Mouse (Mus musculus) G1E (cell line): ENCODE results near the gene Ier3. TPM values are rescaled to one million over a fixed set of nuclear protein-coding genes. Genes with fewer than 3 reads are reported as not detected.

ENCODE experiments used
- ATAC-seq: 2 replicates; pipeline ENCODE4 v1.8.0; 2016; ENCODE audit warnings: mild to moderate bottlenecking; ENCODE audit not compliant: insufficient number of reproducible peaks, poor library complexity, low FRiP score, severe bottlenecking; ENCODE audit errors: extremely low read depth
- DNase-seq: peaks from one replicate; pipeline ENCODE4 v3.0.0; 2012; ENCODE audit warnings: low spot score
- H3K27me3 ChIP-seq: 2 replicates; pipeline ENCODE4 v1.6.1; 2012; ENCODE audit warnings: mild to moderate bottlenecking, low read length, inconsistent platforms; ENCODE audit not compliant: insufficient read depth
- H3K36me3 ChIP-seq: replicated peaks from 2 replicates; pipeline ENCODE3; 2012; ENCODE audit warnings: mild to moderate bottlenecking, inconsistent platforms
- H3K4me1 ChIP-seq: 2 replicates; pipeline ENCODE4 v1.6.1; 2012; ENCODE audit warnings: low read depth, low read length, inconsistent platforms, mixed read lengths; ENCODE audit not compliant: insufficient read depth
- H3K4me3 ChIP-seq: 2 replicates; pipeline ENCODE4 v1.5.1; 2012; ENCODE audit warnings: low read depth, mild to moderate bottlenecking, inconsistent platforms, low read length, moderate library complexity, mixed read lengths
- H3K9me3 ChIP-seq: replicated peaks from 2 replicates; pipeline ENCODE4 v1.6.1; 2012; ENCODE audit warnings: inconsistent platforms
- CTCF ChIP-seq: IDR thresholded peaks from 2 replicates; pipeline ENCODE4 v1.5.1; 2012; ENCODE audit warnings: low read depth, low read length, inconsistent platforms, mixed read lengths
- GATA1 ChIP-seq: IDR thresholded peaks from 2 replicates; pipeline ENCODE4 v1.6.1; 2012; ENCODE audit warnings: borderline replicate concordance, low read length, inconsistent platforms, mixed read lengths
- GATA2 ChIP-seq: IDR thresholded peaks from 2 replicates; pipeline ENCODE4 v1.6.1; 2012; ENCODE audit warnings: low read depth, low read length, inconsistent platforms, borderline replicate concordance
- POLR2AphosphoS5 ChIP-seq: IDR thresholded peaks from 2 replicates; pipeline ENCODE4 v1.6.1; 2012; ENCODE audit warnings: low read depth, low read length, inconsistent platforms; ENCODE audit not compliant: insufficient replicate concordance
- TAL1 ChIP-seq: conservative IDR thresholded peaks from 2 replicates; pipeline ENCODE4 v1.6.1; 2012; ENCODE audit warnings: low read depth, low read length, inconsistent platforms, mixed read lengths
- polyA plus RNA-seq: library from polyadenylated mRNA; stranded (reverse); fragments of >175 nt; gene quantifications from 2 replicates; pipeline ENCODE4 v1.2.3, GENCODE M21; 2012
- total RNA-seq, 2 experiments: library from RNA; stranded (forward) in 1 of 2; stranded (reverse) in 1 of 2; fragments of 200-1000 nt in 1 of 2; fragments of >200 nt in 1 of 2; fragmentation: Nextera tagmentation in 1 of 2; gene quantifications; 2 replicates each; pipeline ENCODE4 v1.2.3; 2014 to 2017

The Ier3 gene
- total and polyA plus RNA-seq, 3 experiments = 21.4 to 49.5 (median 39.8) TPM

DNA sequence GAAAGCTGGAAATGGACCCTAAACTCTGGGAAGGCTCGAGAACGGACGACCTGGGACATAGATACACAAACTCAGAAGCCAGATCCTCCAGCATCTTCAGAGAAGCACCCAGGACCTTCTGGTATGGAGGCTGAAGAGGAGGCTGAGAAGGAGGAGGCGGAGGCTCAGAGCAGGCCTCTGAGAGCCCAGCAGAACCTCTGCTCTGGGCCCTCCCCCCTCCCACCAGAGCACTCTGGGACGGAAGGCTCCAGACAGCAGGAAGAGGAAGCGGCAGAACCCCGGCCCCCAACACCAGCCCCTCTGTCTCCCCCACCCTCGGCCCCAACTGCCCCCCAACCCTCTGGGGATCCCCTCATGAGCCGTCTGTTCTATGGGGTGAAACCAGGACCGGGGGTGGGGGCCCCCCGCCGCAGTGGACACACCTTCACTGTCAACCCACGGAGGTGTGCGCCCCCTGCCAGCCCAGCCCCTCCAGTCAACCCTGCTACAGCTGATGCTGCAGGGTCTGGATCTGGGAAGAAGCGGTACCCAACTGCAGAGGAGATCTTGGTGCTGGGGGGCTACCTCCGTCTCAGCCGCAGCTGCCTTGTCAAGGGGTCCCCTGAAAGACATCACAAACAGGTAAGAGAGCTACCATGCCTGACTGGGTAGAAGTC, 46.8 kb downstream of the Ier3 start:
- peaks cover 37% of the 10 kb centered on the region for H3K36me3 ChIP-seq
- ATAC-seq (no peak), DNase-seq (peak; percentile 58)
- TF ChIP-seq POLR2AphosphoS5 = no peak
- no peak for TF ChIP-seq GATA1
- TF ChIP-seq GATA2 = no peak
- TF ChIP-seq CTCF = no peak
- no peak for TF ChIP-seq TAL1
- H3K27me3 ChIP-seq = peaks cover 17% of the 10 kb centered on the region; the same call in 1 of the 2 replicates
- peak overlapping the region; percentile 74 for H3K4me3 ChIP-seq
- peaks cover 94% of the 10 kb centered on the region for H3K4me1 ChIP-seq
- peaks cover 4% of the 10 kb centered on the region; the same call in 1 of the 2 replicates for H3K9me3 ChIP-seq

DNA sequence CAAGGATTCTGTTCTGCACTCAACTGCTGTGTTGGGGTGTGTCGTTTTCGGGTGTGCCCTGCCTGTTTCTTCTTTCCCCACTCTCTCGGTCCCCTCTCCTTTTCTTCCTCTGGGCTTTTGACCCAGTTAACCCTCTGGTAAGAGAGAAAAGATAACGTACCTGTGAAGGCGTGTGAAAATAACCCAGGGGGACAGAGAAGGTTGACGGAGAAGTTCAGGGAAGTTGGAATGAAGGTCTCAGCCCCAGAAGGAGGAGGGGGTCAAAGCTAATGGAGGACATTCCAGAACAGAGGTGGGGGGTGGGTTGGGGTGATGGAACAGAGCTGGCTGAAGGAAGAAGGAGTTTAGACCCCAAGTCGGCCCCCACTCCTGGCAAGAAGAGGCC, 47.5 kb downstream of the Ier3 start:
- Histone ChIP-seq H3K36me3 (peaks cover 37% of the 10 kb centered on the region), H3K27me3 (peaks cover 17% of the 10 kb centered on the region; the same call in 1 of the 2 replicates), H3K9me3 (peaks cover 4% of the 10 kb centered on the region; the same call in 1 of the 2 replicates), H3K4me1 (peaks cover 94% of the 10 kb centered on the region), H3K4me3 (peak overlapping the region; percentile 74)
- DNase-seq (no peak), ATAC-seq (no peak)
- TF ChIP-seq CTCF (no peak), GATA2 (no peak), GATA1 (no peak), TAL1 (no peak), POLR2AphosphoS5 (no peak)

DNA sequence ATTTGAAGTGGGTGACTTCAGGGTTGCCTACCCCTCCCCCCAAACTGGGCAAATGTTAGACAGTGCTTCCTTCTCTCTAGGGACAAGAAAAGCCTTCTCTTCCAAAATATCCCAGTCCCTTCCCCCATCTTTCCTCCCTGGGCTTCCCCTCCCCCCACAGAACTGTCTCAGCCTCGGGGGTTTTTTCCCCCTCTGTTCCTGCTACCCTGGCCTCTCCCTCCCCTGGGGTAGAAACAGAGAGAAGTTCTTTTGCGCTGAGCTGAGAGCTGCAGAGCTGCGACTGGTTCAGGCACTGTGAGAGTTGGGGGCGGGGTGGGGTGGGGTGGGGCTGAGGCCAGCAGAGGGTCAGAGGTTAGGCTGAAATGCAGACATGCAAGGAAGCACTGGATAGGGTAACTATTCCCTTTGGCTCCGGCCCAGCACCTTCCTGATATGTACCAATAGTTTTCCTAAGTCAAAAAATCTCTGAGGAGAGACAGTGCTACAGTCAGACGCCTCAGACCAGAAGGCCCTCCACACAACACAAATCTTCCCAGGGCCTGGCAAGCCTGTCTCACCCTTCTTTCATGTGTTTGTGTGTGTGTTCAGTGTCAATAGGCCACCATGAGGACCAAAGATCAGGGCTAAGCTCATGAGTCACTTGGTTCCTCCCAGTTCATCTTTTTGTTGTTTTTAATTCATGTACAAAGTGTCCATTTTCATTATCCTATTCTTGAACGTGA, 48.0 kb downstream of the Ier3 start:
- Histone ChIP-seq H3K9me3 (peaks cover 4% of the 10 kb centered on the region; the same call in 1 of the 2 replicates), H3K36me3 (peaks cover 37% of the 10 kb centered on the region), H3K27me3 (peaks cover 17% of the 10 kb centered on the region; the same call in 1 of the 2 replicates), H3K4me1 (peaks cover 94% of the 10 kb centered on the region), H3K4me3 (peak overlapping the region; percentile 74)
- ATAC-seq (no peak), DNase-seq (peak; percentile 64)
- TF ChIP-seq POLR2AphosphoS5 = no peak
- TF ChIP-seq GATA2 = no peak
- TF ChIP-seq TAL1 = no peak
- no peak for TF ChIP-seq GATA1
- no peak for TF ChIP-seq CTCF

DNA sequence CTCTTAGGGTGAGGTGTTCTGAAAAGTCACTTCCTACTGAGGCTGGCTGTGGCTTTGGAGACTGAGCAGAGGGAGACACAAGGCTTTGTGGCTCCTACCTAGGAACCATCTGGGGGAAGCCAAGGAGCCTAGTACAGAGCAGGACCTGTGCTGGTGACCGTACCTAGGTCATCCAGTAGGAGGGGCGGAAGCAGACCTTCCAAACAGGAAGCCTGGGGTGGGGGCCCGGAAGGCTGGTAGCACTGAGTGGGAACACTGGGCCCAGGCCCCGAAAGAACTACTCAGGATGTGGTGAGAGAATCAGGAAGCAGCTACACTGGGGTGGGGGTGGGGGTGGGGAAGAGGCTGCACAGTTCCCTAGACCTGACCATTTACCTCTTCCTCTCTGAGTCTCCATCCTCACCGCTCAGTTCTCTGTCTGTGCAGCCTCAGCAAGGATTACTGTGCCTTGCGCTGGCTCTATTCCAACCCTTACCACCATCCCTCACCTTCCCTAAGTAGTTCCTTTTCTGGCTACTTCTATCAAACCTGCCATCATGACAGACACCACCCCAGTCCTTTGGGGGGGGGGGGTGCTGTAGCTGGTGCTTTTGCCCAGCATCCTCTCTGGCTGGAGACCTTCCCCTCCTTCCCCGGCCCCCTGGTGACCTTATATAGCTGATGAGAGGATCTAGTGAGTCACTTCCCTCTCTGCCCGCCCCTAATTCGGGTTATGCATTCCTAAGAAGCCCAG, 48.8 kb downstream of the Ier3 start:
- H3K4me1 ChIP-seq = peaks cover 94% of the 10 kb centered on the region
- H3K9me3 ChIP-seq = peaks cover 4% of the 10 kb centered on the region; the same call in 1 of the 2 replicates
- TF ChIP-seq TAL1 (no peak), POLR2AphosphoS5 (no peak), GATA2 (no peak), GATA1 (no peak), CTCF (no peak)
- DNase-seq (peak; percentile 73), ATAC-seq (peak; percentile 35)
- peaks cover 17% of the 10 kb centered on the region; the same call in 1 of the 2 replicates for H3K27me3 ChIP-seq
- peaks cover 38% of the 10 kb centered on the region for H3K36me3 ChIP-seq
- H3K4me3 ChIP-seq = peak overlapping the region; percentile 74

DNA sequence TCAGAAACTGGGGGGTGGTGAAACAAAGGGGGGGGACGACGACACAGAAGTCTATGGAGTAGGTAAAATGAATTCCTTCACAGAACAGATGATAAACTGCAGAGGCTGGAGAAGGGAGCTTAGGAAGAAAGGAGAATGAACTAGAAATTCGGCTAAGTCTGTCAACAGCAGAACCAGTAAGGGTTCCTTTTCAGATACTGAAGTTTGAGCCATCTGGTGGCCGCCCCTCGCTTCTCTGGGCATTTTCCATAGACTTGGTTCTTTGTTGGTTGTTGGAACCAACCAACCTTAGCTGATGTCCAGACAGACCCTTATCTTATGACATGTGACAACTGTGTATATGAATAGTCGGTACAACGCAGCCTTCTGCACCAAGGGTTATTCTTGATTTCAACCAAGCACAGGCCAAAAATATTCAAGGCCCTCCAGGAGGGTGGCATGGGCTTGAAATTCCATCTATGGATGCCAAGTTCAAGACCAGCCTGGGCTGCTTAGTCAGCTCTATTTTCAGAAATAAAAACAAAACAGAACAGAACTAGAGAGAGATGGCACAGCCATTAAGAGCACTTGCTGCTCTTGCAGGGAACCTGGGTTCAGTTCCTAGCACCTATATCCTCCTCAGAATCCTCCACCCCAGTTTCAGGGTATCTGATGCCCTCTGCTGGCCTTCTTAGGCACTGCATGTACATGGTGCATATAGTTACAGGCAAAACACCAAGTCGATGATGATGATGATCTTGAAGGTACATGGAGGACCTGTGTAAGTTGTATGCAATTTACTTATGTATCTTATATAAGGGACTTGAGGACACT, 49.6 kb downstream of the Ier3 start:
- ATAC-seq = no peak
- peaks cover 89% of the 10 kb centered on the region for H3K4me1 ChIP-seq
- H3K27me3 ChIP-seq = peaks cover 13% of the 10 kb centered on the region; the same call in 1 of the 2 replicates
- no peak for DNase-seq
- H3K9me3 ChIP-seq = peaks cover 4% of the 10 kb centered on the region; the same call in 1 of the 2 replicates
- TF ChIP-seq CTCF = peak; percentile 44; the same call in 1 of the 2 replicates
- TF ChIP-seq GATA2 = no peak
- no peak for TF ChIP-seq GATA1
- H3K36me3 ChIP-seq = peaks cover 43% of the 10 kb centered on the region
- H3K4me3 ChIP-seq = peak overlapping the region; percentile 74; the same call in 1 of the 2 replicates

Other genes starting within 250 kb of the Ier3 start
Only the 20 nearest of the 24 such genes appear.
- not detected in 2 replicates for gene Gm9573, start 195.0 kb upstream of the Ier3 start, total RNA-seq (2014; fragmentation: Nextera tagmentation)
- 0.11 TPM in 1 of 2 replicates, not detected in the other for gene Gm9573, start 195.0 kb upstream of the Ier3 start, total RNA-seq (2017)
- not detected in 2 replicates for gene Gm9573, start 195.0 kb upstream of the Ier3 start, polyA plus RNA-seq
- not detected in 2 replicates for gene Mucl3, start 178.0 kb upstream of the Ier3 start, total RNA-seq (2014; fragmentation: Nextera tagmentation)
- 0.06 and 0.16 TPM in 2 replicates for gene Mucl3, start 178.0 kb upstream of the Ier3 start, total RNA-seq (2017)
- gene Mucl3, start 178.0 kb upstream of the Ier3 start, polyA plus RNA-seq = not detected in 2 replicates
- 23.8 and 24.6 TPM in 2 replicates for gene Vars2, start 154.1 kb upstream of the Ier3 start, total RNA-seq (2014; fragmentation: Nextera tagmentation)
- gene Vars2, start 154.1 kb upstream of the Ier3 start, total RNA-seq (2017) = 10.8 and 11.0 TPM in 2 replicates
- 93.9 and 135 TPM in 2 replicates for gene Vars2, start 154.1 kb upstream of the Ier3 start, polyA plus RNA-seq
- 33.4 and 45.3 TPM in 2 replicates for gene Gtf2h4, start 147.9 kb upstream of the Ier3 start, total RNA-seq (2014; fragmentation: Nextera tagmentation)
- 22.7 and 29.5 TPM in 2 replicates for gene Gtf2h4, start 147.9 kb upstream of the Ier3 start, total RNA-seq (2017)
- gene Gtf2h4, start 147.9 kb upstream of the Ier3 start, polyA plus RNA-seq = 26.4 and 27.1 TPM in 2 replicates
- gene Ddr1, start 117.1 kb upstream of the Ier3 start, total RNA-seq (2014; fragmentation: Nextera tagmentation) = not detected in 2 replicates
- gene Ddr1, start 117.1 kb upstream of the Ier3 start, total RNA-seq (2017) = 0.06 TPM in 1 of 2 replicates, not detected in the other
- 0.04 and 0.06 TPM in 2 replicates for gene Ddr1, start 117.1 kb upstream of the Ier3 start, polyA plus RNA-seq
- gene Flot1, start 1.5 kb downstream of the Ier3 start, total RNA-seq (2014; fragmentation: Nextera tagmentation) = 68.5 and 73.7 TPM in 2 replicates
- 93.5 and 97.6 TPM in 2 replicates for gene Flot1, start 1.5 kb downstream of the Ier3 start, total RNA-seq (2017)
- gene Flot1, start 1.5 kb downstream of the Ier3 start, polyA plus RNA-seq = 65.3 and 84.9 TPM in 2 replicates
- 677 and 817 TPM in 2 replicates for gene Tubb5, start 16.6 kb downstream of the Ier3 start, total RNA-seq (2014; fragmentation: Nextera tagmentation)
- 849 and 1,028 TPM in 2 replicates for gene Tubb5, start 16.6 kb downstream of the Ier3 start, total RNA-seq (2017)
- gene Tubb5, start 16.6 kb downstream of the Ier3 start, polyA plus RNA-seq = 299 and 510 TPM in 2 replicates
- 197 and 209 TPM in 2 replicates for gene Mdc1, start 19.8 kb downstream of the Ier3 start, total RNA-seq (2014; fragmentation: Nextera tagmentation)
- 10.8 and 15.8 TPM in 2 replicates for gene Mdc1, start 19.8 kb downstream of the Ier3 start, total RNA-seq (2017)
- 18.2 and 29.7 TPM in 2 replicates for gene Mdc1, start 19.8 kb downstream of the Ier3 start, polyA plus RNA-seq
- 39.9 and 59.9 TPM in 2 replicates for gene Nrm, start 39.6 kb downstream of the Ier3 start, total RNA-seq (2014; fragmentation: Nextera tagmentation)
- gene Nrm, start 39.6 kb downstream of the Ier3 start, total RNA-seq (2017) = 51.0 and 53.3 TPM in 2 replicates
- 23.4 and 33.1 TPM in 2 replicates for gene Nrm, start 39.6 kb downstream of the Ier3 start, polyA plus RNA-seq
- 61.9 and 73.7 TPM in 2 replicates for gene Ppp1r18, start 43.9 kb downstream of the Ier3 start, total RNA-seq (2014; fragmentation: Nextera tagmentation)
- gene Ppp1r18, start 43.9 kb downstream of the Ier3 start, total RNA-seq (2017) = 31.1 and 33.1 TPM in 2 replicates
- gene Ppp1r18, start 43.9 kb downstream of the Ier3 start, polyA plus RNA-seq = 87.9 and 103 TPM in 2 replicates
- gene Dhx16, start 58.1 kb downstream of the Ier3 start, total RNA-seq (2014; fragmentation: Nextera tagmentation) = 48.8 and 56.3 TPM in 2 replicates
- gene Dhx16, start 58.1 kb downstream of the Ier3 start, total RNA-seq (2017) = 76.8 and 81.1 TPM in 2 replicates
- 73.6 and 77.5 TPM in 2 replicates for gene Dhx16, start 58.1 kb downstream of the Ier3 start, polyA plus RNA-seq
- gene 2310061I04Rik, start 75.7 kb downstream of the Ier3 start, total RNA-seq (2014; fragmentation: Nextera tagmentation) = 32.7 and 45.0 TPM in 2 replicates
- gene 2310061I04Rik, start 75.7 kb downstream of the Ier3 start, total RNA-seq (2017) = 3.1 and 3.3 TPM in 2 replicates
- 163 and 185 TPM in 2 replicates for gene 2310061I04Rik, start 75.7 kb downstream of the Ier3 start, polyA plus RNA-seq
- gene Atat1, start 88.4 kb downstream of the Ier3 start, total RNA-seq (2014; fragmentation: Nextera tagmentation) = 18.1 and 18.3 TPM in 2 replicates
- 7.3 and 10.5 TPM in 2 replicates for gene Atat1, start 88.4 kb downstream of the Ier3 start, total RNA-seq (2017)
- gene Atat1, start 88.4 kb downstream of the Ier3 start, polyA plus RNA-seq = 16.3 and 17.3 TPM in 2 replicates
- gene Mrps18b, start 94.7 kb downstream of the Ier3 start, total RNA-seq (2014; fragmentation: Nextera tagmentation) = 107 and 118 TPM in 2 replicates
- 103 and 127 TPM in 2 replicates for gene Mrps18b, start 94.7 kb downstream of the Ier3 start, total RNA-seq (2017)
- 7.8 and 8.9 TPM in 2 replicates for gene Mrps18b, start 94.7 kb downstream of the Ier3 start, polyA plus RNA-seq
- 85.7 and 93.8 TPM in 2 replicates for gene Ppp1r10, start 94.8 kb downstream of the Ier3 start, total RNA-seq (2014; fragmentation: Nextera tagmentation)
- gene Ppp1r10, start 94.8 kb downstream of the Ier3 start, total RNA-seq (2017) = 64.7 and 77.3 TPM in 2 replicates
- gene Ppp1r10, start 94.8 kb downstream of the Ier3 start, polyA plus RNA-seq = 30.9 and 33.0 TPM in 2 replicates
- 77.0 and 80.6 TPM in 2 replicates for gene Abcf1, start 148.1 kb downstream of the Ier3 start, total RNA-seq (2014; fragmentation: Nextera tagmentation)
- 129 and 176 TPM in 2 replicates for gene Abcf1, start 148.1 kb downstream of the Ier3 start, total RNA-seq (2017)
- gene Abcf1, start 148.1 kb downstream of the Ier3 start, polyA plus RNA-seq = 167 and 196 TPM in 2 replicates
- gene Gnl1, start 158.2 kb downstream of the Ier3 start, total RNA-seq (2014; fragmentation: Nextera tagmentation) = 18.5 and 22.9 TPM in 2 replicates
- 28.6 and 29.5 TPM in 2 replicates for gene Gnl1, start 158.2 kb downstream of the Ier3 start, total RNA-seq (2017)
- 120 and 121 TPM in 2 replicates for gene Gnl1, start 158.2 kb downstream of the Ier3 start, polyA plus RNA-seq
- gene Prr3, start 158.6 kb downstream of the Ier3 start, total RNA-seq (2014; fragmentation: Nextera tagmentation) = 38.6 and 49.4 TPM in 2 replicates
- gene Prr3, start 158.6 kb downstream of the Ier3 start, total RNA-seq (2017) = 11.4 and 15.6 TPM in 2 replicates
- gene Prr3, start 158.6 kb downstream of the Ier3 start, polyA plus RNA-seq = 30.1 and 33.1 TPM in 2 replicates
- 16.6 TPM in 1 of 2 replicates, not detected in the other for gene H2-T24, start 198.9 kb downstream of the Ier3 start, total RNA-seq (2014; fragmentation: Nextera tagmentation)
- gene H2-T24, start 198.9 kb downstream of the Ier3 start, total RNA-seq (2017) = 5.8 and 6.9 TPM in 2 replicates
- gene H2-T24, start 198.9 kb downstream of the Ier3 start, polyA plus RNA-seq = 0.47 and 0.50 TPM in 2 replicates
- gene H2-T23, start 211.2 kb downstream of the Ier3 start, total RNA-seq (2014; fragmentation: Nextera tagmentation) = 2.3 and 11.3 TPM in 2 replicates
- 21.6 and 29.4 TPM in 2 replicates for gene H2-T23, start 211.2 kb downstream of the Ier3 start, total RNA-seq (2017)
- gene H2-T23, start 211.2 kb downstream of the Ier3 start, polyA plus RNA-seq = 9.5 and 9.8 TPM in 2 replicates